Mouse (Mus musculus) CH12.LX (cell line): ENCODE measurements around the gene 9530053A07Rik. TPM values are rescaled to one million over a fixed set of nuclear protein-coding genes. Genes with fewer than 3 reads are reported as not detected.

ENCODE experiments used
- DNase-seq: peaks from one replicate; pipeline ENCODE4 v3.0.0-alpha.2; 2013; ENCODE audit errors: extremely low read depth
- H3K27ac ChIP-seq: 2 replicates; pipeline ENCODE4 v1.5.1; 2012; ENCODE audit warnings: low read depth, mild to moderate bottlenecking, control low read depth, moderate library complexity; ENCODE audit not compliant: insufficient read depth
- H3K27me3 ChIP-seq: replicated peaks from 2 replicates; pipeline ENCODE3; 2012; ENCODE audit warnings: inconsistent platforms
- H3K36me3 ChIP-seq, 2 experiments: replicated peaks in 1 of 2; 2 replicates each; pipeline versions ENCODE3 to v1.6.1; 2012; ENCODE audit warnings: inconsistent platforms in 1 of 2, low read length in 1 of 2, mild to moderate bottlenecking in 1 of 2, mixed read lengths in 1 of 2, moderate library complexity in 1 of 2; ENCODE audit not compliant: control insufficient read depth in 1 of 2, insufficient read depth in 1 of 2
- H3K4me1 ChIP-seq, 2 experiments: 2 replicates each; pipeline ENCODE4 v1.6.1; 2012; ENCODE audit warnings: inconsistent platforms in 1 of 2, moderate library complexity in 1 of 2; ENCODE audit not compliant: insufficient read depth in 2 of 2, control insufficient read depth in 1 of 2
- H3K4me2 ChIP-seq: 2 replicates; pipeline ENCODE4 v1.6.1; 2012; ENCODE audit warnings: low read depth, mild to moderate bottlenecking, control low read depth; ENCODE audit not compliant: poor library complexity, insufficient read depth, severe bottlenecking
- H3K4me3 ChIP-seq, 3 experiments: fragments of 150-350 bp in 1 of 3; sonication (generic) in 1 of 3; replicated peaks in 1 of 3; 2 replicates each; pipeline versions ENCODE3 to v1.5.1; 2011 to 2012; ENCODE audit warnings: low read depth in 2 of 3, low read length in 2 of 3, mild to moderate bottlenecking in 2 of 3, moderate library complexity in 2 of 3, control low read depth in 1 of 3, improper control_type of control experiment in 1 of 3, inconsistent platforms in 1 of 3, mixed read lengths in 1 of 3; ENCODE audit not compliant: poor library complexity in 1 of 3
- H3K79me2 ChIP-seq: replicated peaks from 2 replicates; pipeline ENCODE4 v1.6.1; 2012; ENCODE audit warnings: mild to moderate bottlenecking, moderate library complexity; ENCODE audit not compliant: control insufficient read depth, poor library complexity, insufficient read depth, severe bottlenecking; ENCODE audit errors: extremely low read depth
- H3K9ac ChIP-seq: 2 replicates; pipeline ENCODE4 v1.6.1; 2012; ENCODE audit warnings: low read depth, mild to moderate bottlenecking, control low read depth, moderate library complexity; ENCODE audit not compliant: insufficient read depth
- H3K9me3 ChIP-seq: replicated peaks from 2 replicates; pipeline ENCODE3; 2012; ENCODE audit warnings: low read length, inconsistent platforms, mixed read lengths
- BHLHE40 ChIP-seq: IDR thresholded peaks from 2 replicates; pipeline ENCODE4 v1.6.1; 2011; ENCODE audit warnings: mild to moderate bottlenecking, low read depth, low read length, improper control_type of control experiment
- CHD1 ChIP-seq: IDR thresholded peaks from 2 replicates; pipeline ENCODE4 v1.6.1; 2012; ENCODE audit warnings: low read depth, low read length, improper control_type of control experiment, inconsistent platforms
- CHD2 ChIP-seq: IDR thresholded peaks from 2 replicates; pipeline ENCODE4 v1.6.1; 2011; ENCODE audit warnings: low read length, improper control_type of control experiment
- CTCF ChIP-seq, 2 experiments: IDR thresholded peaks in 1 of 2; conservative IDR thresholded peaks in 1 of 2; 2 replicates each; pipeline ENCODE4 v1.5.1; 2011 to 2012; ENCODE audit warnings: low read depth in 2 of 2, low read length in 2 of 2, improper control_type of control experiment in 1 of 2, inconsistent platforms in 1 of 2, mild to moderate bottlenecking in 1 of 2, moderate library complexity in 1 of 2
- E2F4 ChIP-seq: IDR thresholded peaks from 2 replicates; pipeline ENCODE4 v1.6.1; 2011; ENCODE audit warnings: low read depth, low read length, improper control_type of control experiment; ENCODE audit not compliant: insufficient replicate concordance
- EP300 ChIP-seq: IDR thresholded peaks from 2 replicates; pipeline ENCODE4 v1.6.1; 2011; ENCODE audit warnings: low read length, improper control_type of control experiment
- GABPA ChIP-seq: IDR thresholded peaks from 2 replicates; pipeline ENCODE4 v1.6.1; 2012; ENCODE audit warnings: low read depth, low read length, improper control_type of control experiment, inconsistent platforms; ENCODE audit not compliant: insufficient replicate concordance
- MAFK ChIP-seq: IDR thresholded peaks from 2 replicates; pipeline ENCODE4 v1.6.1; 2011; ENCODE audit warnings: low read length, improper control_type of control experiment; ENCODE audit not compliant: insufficient replicate concordance
- MAX ChIP-seq: IDR thresholded peaks from 2 replicates; pipeline ENCODE4 v1.6.1; 2011; ENCODE audit warnings: low read length, improper control_type of control experiment
- MEF2A ChIP-seq: IDR thresholded peaks from 2 replicates; pipeline ENCODE4 v1.6.1; 2014; ENCODE audit warnings: low read depth, mild to moderate bottlenecking, inconsistent platforms, low read length, improper control_type of control experiment, borderline replicate concordance
- NELFE ChIP-seq: IDR thresholded peaks from 2 replicates; pipeline ENCODE4 v1.6.1; 2011; ENCODE audit warnings: low read depth, low read length, improper control_type of control experiment
- NRF1 ChIP-seq: IDR thresholded peaks from 2 replicates; pipeline ENCODE4 v1.6.1; 2014; ENCODE audit warnings: low read depth, mild to moderate bottlenecking, inconsistent platforms, low read length, improper control_type of control experiment, moderate library complexity
- RAD21 ChIP-seq: IDR thresholded peaks from 2 replicates; pipeline ENCODE4 v1.6.1; 2011; ENCODE audit warnings: low read depth, mild to moderate bottlenecking, low read length, improper control_type of control experiment, moderate library complexity
- RCOR1 ChIP-seq: conservative IDR thresholded peaks from 2 replicates; pipeline ENCODE4 v1.6.1; 2012; ENCODE audit warnings: low read depth, mild to moderate bottlenecking, inconsistent platforms, low read length, improper control_type of control experiment
- SMC3 ChIP-seq: IDR thresholded peaks from 2 replicates; pipeline ENCODE4 v1.6.1; 2011; ENCODE audit warnings: low read depth, low read length, improper control_type of control experiment
- TCF12 ChIP-seq: IDR thresholded peaks from 2 replicates; pipeline ENCODE4 v1.6.1; 2014; ENCODE audit warnings: low read depth, mild to moderate bottlenecking, inconsistent platforms, low read length, improper control_type of control experiment
- UBTF ChIP-seq: IDR thresholded peaks from 2 replicates; pipeline ENCODE4 v1.6.1; 2012; ENCODE audit warnings: low read depth, mild to moderate bottlenecking, inconsistent platforms, low read length, improper control_type of control experiment, moderate library complexity
- ZC3H11A ChIP-seq: IDR thresholded peaks from 2 replicates; pipeline ENCODE4 v1.6.1; 2012; ENCODE audit warnings: low read depth, mild to moderate bottlenecking, inconsistent platforms, low read length, improper control_type of control experiment
- ZNF384 ChIP-seq: IDR thresholded peaks from 2 replicates; pipeline ENCODE4 v1.6.1; 2012; ENCODE audit warnings: low read depth, low read length, improper control_type of control experiment, inconsistent platforms
- dilution Hi-C: fragments of 300-500 bp; cut with MboI; formaldehyde crosslinking; loops from 2 replicates; pipeline ENCODE4 v1.14.3; 2020; ENCODE audit warnings: low sequenced_read_pairs; ENCODE audit not compliant: extremely low pct_unique_long_range_greater_than_20kb, extremely low pct_ligation_motif_present
- in situ Hi-C: fragments of 300-500 bp; cut with MboI; formaldehyde crosslinking; loops from 3 replicates; pipeline ENCODE4 v1.14.3; 2019; ENCODE audit warnings: low sequenced_read_pairs, low pct_ligation_motif_present, low pct_unique_long_range_greater_than_20kb, mixed read lengths
- polyA plus RNA-seq: library from polyadenylated mRNA; unstranded; fragments of >175 nt; gene quantifications from 2 replicates; pipeline ENCODE4 v1.2.1, GENCODE M21; 2012; ENCODE audit warnings: low read depth; ENCODE audit not compliant: insufficient read length
- total RNA-seq, 2 experiments: library from RNA; depleted of rRNA; stranded (reverse); fragments of 300-350 nt in 1 of 2; fragments of >200 nt in 1 of 2; gene quantifications; 2 replicates each; pipeline ENCODE4 v1.2.3; 2012 to 2014

9530053A07Rik gene
- total and polyA plus RNA-seq, 3 experiments = 0.03 to 0.64 (median 0.05) TPM

GRCm38 (mm10) chr7:28165406-28165805, 36.1 kb downstream of the 9530053A07Rik start:
- Histone ChIP-seq H3K9ac (no peak overlapping the region), H3K4me2 (no peak overlapping the region), H3K79me2 (peaks cover 8% of the 10 kb centered on the region), H3K27me3 (peaks cover 7% of the 10 kb centered on the region), H3K4me1 (peaks cover 5 to 6% of the 10 kb centered on the region in 2 experiments), H3K27ac (no peak overlapping the region), H3K4me3 (no peak overlapping the region), H3K9me3 (peaks cover 7% of the 10 kb centered on the region), H3K36me3 (no peaks in the 10 kb centered on the region)
- dilution Hi-C loops (no loop called here), in situ Hi-C loops (loop anchor here (10.0 kb wide), 1 partner anchor 111 kb away; the partner anchor contains the start of gene Psmc4)
- peak; percentile 23 for DNase-seq
- TF ChIP-seq CHD2 = no peak
- TF ChIP-seq E2F4 = no peak
- TF ChIP-seq RCOR1 = no peak
- TF ChIP-seq MAX = no peak
- TF ChIP-seq CTCF (conservative IDR thresholded peaks at IDR 0.05 in 1 of 2, IDR thresholded peaks at IDR 0.05 in 1 of 2; ENCODE audit: low read depth in 2 of 2, low read length in 2 of 2) = peak in 1 of 2 experiments; percentile 33; a peak in 1 of 4 replicates
- no peak for TF ChIP-seq RAD21

- peak; percentile 86 for DNase-seq
- TF ChIP-seq CTCF (conservative IDR thresholded peaks at IDR 0.05 in 1 of 2, IDR thresholded peaks at IDR 0.05 in 1 of 2; ENCODE audit: low read depth in 2 of 2, low read length in 2 of 2) = peak in 1 of 2 experiments; percentile 91; a peak in 3 of 4 replicates
- TF ChIP-seq EP300 = no peak
- TF ChIP-seq RAD21 = peak; percentile 58
- peak; percentile 75 for TF ChIP-seq SMC3
- TF ChIP-seq, all 38 proteins: peak for 3
- Histone ChIP-seq H3K79me2 (peaks cover 39% of the 10 kb centered on the region), H3K9me3 (peaks cover 7% of the 10 kb centered on the region), H3K27me3 (no peaks in the 10 kb centered on the region), H3K4me3 (peak overlapping the region; percentile 76 to 82 (median 78)), H3K4me2 (peak overlapping the region; percentile 92), H3K27ac (no peak overlapping the region), H3K4me1 (peaks cover 5 to 24% of the 10 kb centered on the region in 2 experiments), H3K9ac (peak overlapping the region; percentile 69), H3K36me3 (peaks cover 0 to 10% of the 10 kb centered on the region in 2 experiments)
- in situ Hi-C loops = loop anchor here (10.0 kb wide), 1 partner anchor 114 kb away; the partner anchor contains the start of gene Psmc4
- dilution Hi-C loops = no loop called here
These were observed 39.3 kb downstream of the 9530053A07Rik start for GRCm38 (mm10) chr7:28168320-28169115.

- peaks cover 51% of the 10 kb centered on the region for H3K79me2 ChIP-seq
- no peaks in the 10 kb centered on the region for H3K27me3 ChIP-seq
- H3K4me3 ChIP-seq = peak within 1 kb of the TSS; percentile 76 to 82 (median 78)
- in situ Hi-C loops = loop anchor here (10.0 kb wide), 1 partner anchor 115 kb away; the partner anchor contains the start of gene Psmc4
- H3K27ac ChIP-seq = peak within 1 kb of the TSS; percentile 24
- H3K4me1 ChIP-seq = peaks cover 5 to 27% of the 10 kb centered on the region in 2 experiments
- peak; percentile 94 for DNase-seq
- H3K36me3 ChIP-seq = peaks cover 5 to 22% of the 10 kb centered on the region in 2 experiments
- peak within 1 kb of the TSS; percentile 71 for H3K9ac ChIP-seq
- dilution Hi-C loops = no loop called here
- peak within 1 kb of the TSS; percentile 99 for H3K4me2 ChIP-seq
- H3K9me3 ChIP-seq = peaks cover 7% of the 10 kb centered on the region
- no peak for TF ChIP-seq MAFK
- TF ChIP-seq SMC3 = no peak
- no peak for TF ChIP-seq GABPA
- no peak for TF ChIP-seq ZNF384
- peak; percentile 88 for TF ChIP-seq NRF1
- peak; percentile 89 for TF ChIP-seq NELFE
- TF ChIP-seq ZC3H11A = no peak
- no peak for TF ChIP-seq CHD1
- peak; percentile 93 for TF ChIP-seq MAX
- TF ChIP-seq TCF12 = peak; percentile 72
- peak; percentile 6; the same call in 1 of the 2 replicates for TF ChIP-seq MEF2A
- TF ChIP-seq UBTF = peak; percentile 53; the same call in 1 of the 2 replicates
- TF ChIP-seq RCOR1 = no peak
- TF ChIP-seq CHD2 = no peak
- peak; percentile 89 for TF ChIP-seq BHLHE40
- TF ChIP-seq RAD21 = no peak
These were observed 40.5 kb downstream of the 9530053A07Rik start, which contains the start of gene Fbl for GRCm38 (mm10) chr7:28169489-28170422. Gene Fbl, plus strand, starts transcription at chr7:28169710.
